Mouse (Mus musculus): ENCODE results near the gene Ctsw.

- TF ChIP-seq POLR2A (IDR thresholded peaks at IDR 0.05; ENCODE audit: extremely low read depth, insufficient read depth, low read length) (no peak), CTCF (IDR thresholded peaks at IDR 0.05; ENCODE audit: low read depth, low read length) (no peak)
These were observed 48.7 kb downstream of the Ctsw start for GRCm38 (mm10) chr19:5419630-5420029.
